Mouse (Mus musculus) forebrain, embryonic 12.5 days (tissue): Measurements from ENCODE around the gene Ankrd13b. TPM values are rescaled to one million over a fixed set of nuclear protein-coding genes. Genes with fewer than 3 reads are reported as not detected.

Source experiments
- ATAC-seq: fragments of 200-750 bp; cut with Nextera tagmentation; 2 replicates; pipeline ENCODE4 v1.8.0; 2017; ENCODE audit warnings: moderate TSS enrichment; ENCODE audit not compliant: low FRiP score
- H3K27ac ChIP-seq: fragments of 300-500 bp; sonication (generic); 2 replicates; pipeline ENCODE4 v1.5.1; 2016; ENCODE audit warnings: mild to moderate bottlenecking
- H3K27me3 ChIP-seq: fragments of 300-500 bp; sonication (generic); 2 replicates; pipeline ENCODE4 v1.6.1; 2016; ENCODE audit warnings: mild to moderate bottlenecking
- H3K36me3 ChIP-seq: fragments of 300-500 bp; sonication (generic); replicated peaks from 2 replicates; pipeline ENCODE4 v1.6.1; 2016; ENCODE audit warnings: mild to moderate bottlenecking
- H3K4me1 ChIP-seq: fragments of 300-500 bp; sonication (generic); 2 replicates; pipeline ENCODE4 v1.6.1; 2016
- H3K4me2 ChIP-seq: fragments of 300-500 bp; sonication (generic); 2 replicates; pipeline ENCODE4 v1.6.1; 2016; ENCODE audit warnings: mild to moderate bottlenecking, moderate library complexity
- H3K4me3 ChIP-seq: fragments of 300-500 bp; sonication (generic); replicated peaks from 2 replicates; pipeline ENCODE4 v1.5.1; 2016; ENCODE audit warnings: mild to moderate bottlenecking
- H3K9ac ChIP-seq: fragments of 300-500 bp; sonication (generic); 2 replicates; pipeline ENCODE4 v1.6.1; 2016; ENCODE audit warnings: mild to moderate bottlenecking
- H3K9me3 ChIP-seq: fragments of 300-500 bp; sonication (generic); 2 replicates; pipeline ENCODE4 v1.6.1; 2016
- WGBS: fragments of 180-500 bp; shearing (Covaris S2); methylation state at CpG from one replicate; pipeline ENCODE4 v1.1.7; 2016; 5-methylcytosine and 5-hydroxymethylcytosine counted together
- polyA plus RNA-seq: library from polyadenylated mRNA; unstranded; fragments of >200 nt; fragmentation: Nextera tagmentation; extraction: Ambion mirVana; gene quantifications from 2 replicates; pipeline ENCODE4 v1.2.1, GENCODE M21; 2016

Ankrd13b gene
- polyA plus RNA-seq, 1 experiment from 2014 or later, result 25.1 TPM

DNA sequence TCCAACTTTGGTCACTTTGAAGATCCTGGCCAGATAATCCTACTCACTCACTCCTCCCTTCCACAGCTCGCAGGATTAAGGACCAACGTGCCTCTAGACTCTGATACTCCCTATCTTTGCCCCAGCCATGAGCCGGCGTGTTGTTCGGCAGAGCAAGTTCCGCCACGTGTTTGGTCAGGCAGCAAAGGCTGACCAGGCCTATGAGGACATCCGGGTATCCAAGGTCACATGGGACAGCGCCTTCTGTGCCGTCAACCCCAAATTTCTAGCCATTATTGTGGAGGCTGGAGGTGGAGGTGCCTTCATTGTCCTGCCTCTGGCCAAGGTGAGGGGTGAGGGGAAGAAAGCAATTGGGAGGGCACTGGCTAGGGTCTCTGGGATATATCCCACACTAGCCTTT, 25.7 kb downstream of the Ankrd13b start:
- Histone ChIP-seq H3K9me3 (no peaks in the 10 kb centered on the region), H3K9ac (no peak overlapping the region), H3K4me2 (no peak overlapping the region), H3K27ac (no peak overlapping the region), H3K4me1 (peaks cover 21% of the 10 kb centered on the region), H3K36me3 (no peaks in the 10 kb centered on the region), H3K4me3 (no peak overlapping the region), H3K27me3 (peaks cover 85% of the 10 kb centered on the region)
- no peak for ATAC-seq
- WGBS, result 71% methylated on average over 10 of the region's 10 CpGs

DNA sequence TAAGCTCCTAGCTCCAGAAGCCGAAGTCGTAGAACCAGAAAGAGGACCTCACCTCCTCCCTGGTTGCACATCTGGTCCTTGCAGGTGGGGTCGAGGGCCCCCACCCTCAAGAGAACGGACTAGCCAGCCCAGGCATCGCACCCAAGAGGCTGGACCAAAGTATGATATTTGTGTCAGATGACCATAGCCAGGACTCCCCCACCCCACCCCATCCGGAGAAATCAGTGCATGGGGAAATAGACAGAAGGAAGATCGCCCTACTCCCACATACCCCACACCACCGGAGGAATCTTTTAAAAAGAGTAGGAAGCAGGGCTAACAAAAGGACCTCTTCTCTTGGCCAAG, 26.4 kb downstream of the Ankrd13b start:
- ATAC-seq, result no peak
- no peaks in the 10 kb centered on the region for H3K36me3 ChIP-seq
- H3K4me1 ChIP-seq, result peaks cover 21% of the 10 kb centered on the region
- WGBS, result 43% methylated on average over 8 of the region's 8 CpGs
- H3K4me2 ChIP-seq, result peak overlapping the region; percentile 100
- H3K9me3 ChIP-seq, result no peaks in the 10 kb centered on the region
- H3K27me3 ChIP-seq, result peaks cover 78% of the 10 kb centered on the region
- no peak overlapping the region for H3K9ac ChIP-seq
- H3K27ac ChIP-seq, result no peak overlapping the region
- peak overlapping the region; percentile 51; the same call in 1 of the 2 replicates for H3K4me3 ChIP-seq

DNA sequence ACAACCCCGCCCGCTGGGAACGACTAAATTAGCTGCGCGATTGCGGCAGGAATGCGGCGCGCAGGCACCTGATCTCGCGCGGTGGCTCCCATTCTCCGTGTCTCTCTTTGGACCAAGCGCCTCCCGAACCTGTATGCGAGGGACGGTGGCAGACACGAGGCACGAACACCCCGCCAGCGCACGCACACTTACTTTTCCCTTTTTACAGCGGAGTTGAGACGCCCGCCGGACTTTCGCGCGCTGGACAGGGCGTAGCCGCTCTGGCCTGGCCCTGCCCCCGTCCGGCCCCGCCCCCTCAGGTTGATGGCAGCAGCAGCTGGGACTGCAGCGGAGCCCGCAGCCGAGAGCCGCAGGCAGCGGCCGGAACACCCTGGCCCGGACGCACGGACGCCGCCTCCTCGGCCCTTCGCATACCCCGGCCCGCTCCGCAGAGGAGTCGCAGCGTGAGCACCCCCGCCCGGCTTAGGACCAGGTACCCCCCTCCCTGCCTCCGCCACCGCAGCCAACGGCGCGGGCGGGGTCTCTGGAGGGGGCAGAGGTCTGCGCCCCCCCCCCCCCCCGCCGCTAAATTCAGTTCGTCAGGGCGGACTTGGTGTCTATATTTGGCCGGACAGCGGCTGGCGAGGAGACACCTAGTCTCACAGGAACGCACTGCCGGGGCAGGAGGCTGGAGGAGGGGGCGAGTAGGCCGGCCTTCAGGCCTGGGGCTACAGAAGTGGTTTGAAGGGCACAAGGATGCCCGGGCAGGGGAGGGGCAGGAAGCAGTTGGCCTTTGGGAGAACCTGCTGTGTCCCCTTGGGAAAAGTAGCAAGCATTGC, 27.0 kb downstream of the Ankrd13b start, which contains the start of gene Coro6:
TSS of gene Coro6 (plus strand) at position 129 of the 818 bp plus-strand sequence.
- Histone ChIP-seq H3K4me3 (peak within 1 kb of the TSS; percentile 51), H3K27me3 (peaks cover 73% of the 10 kb centered on the region), H3K9ac (peak within 1 kb of the TSS; percentile 61), H3K27ac (no peak within 1 kb of the TSS), H3K36me3 (0 out of 2 replicates have a peak, but pooled peaks cover 4% of the 10 kb centered on the region), H3K4me1 (peaks cover 15% of the 10 kb centered on the region), H3K9me3 (no peaks in the 10 kb centered on the region), H3K4me2 (peak within 1 kb of the TSS; percentile 100)
- peak; percentile 74 for ATAC-seq
- WGBS, result under 1% methylated on average over 63 of the region's 73 CpGs

DNA sequence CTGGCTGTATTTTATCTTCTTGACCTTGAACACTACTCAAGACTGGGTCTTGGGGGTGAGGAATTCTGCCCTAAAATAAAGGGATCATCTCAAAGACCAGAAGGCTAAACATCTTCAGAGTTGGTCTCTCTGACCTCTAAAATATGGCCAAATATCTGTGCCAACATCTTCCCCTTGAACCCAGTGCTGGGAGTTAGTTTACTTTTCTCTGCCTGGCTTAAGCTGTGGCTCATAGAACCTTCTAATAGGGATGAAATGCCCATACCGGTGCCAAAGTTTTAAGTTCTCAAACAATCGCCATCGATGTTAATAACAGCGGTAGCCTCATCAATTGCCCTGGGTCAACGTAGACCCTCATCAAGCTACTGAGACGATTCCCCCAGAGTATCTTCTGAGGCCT, 27.6 kb downstream of the Ankrd13b start:
- H3K4me1 ChIP-seq, result peaks cover 15% of the 10 kb centered on the region
- no peak for ATAC-seq
- no peaks in the 10 kb centered on the region for H3K9me3 ChIP-seq
- 6% methylated on average over 6 of the region's 6 CpGs for WGBS
- H3K4me2 ChIP-seq, result peak overlapping the region; percentile 100
- peaks cover 66% of the 10 kb centered on the region for H3K27me3 ChIP-seq
- H3K9ac ChIP-seq, result peak overlapping the region; percentile 61
- H3K27ac ChIP-seq, result no peak overlapping the region
- H3K36me3 ChIP-seq, result 0 out of 2 replicates have a peak, but pooled peaks cover 5% of the 10 kb centered on the region
- H3K4me3 ChIP-seq, result peak overlapping the region; percentile 51

- WGBS, result 90% methylated on average over 6 of the region's 6 CpGs
- Histone ChIP-seq H3K4me2 (no peak overlapping the region), H3K27me3 (peaks cover 17% of the 10 kb centered on the region), H3K9ac (no peak overlapping the region), H3K9me3 (no peaks in the 10 kb centered on the region), H3K4me1 (peaks cover 2% of the 10 kb centered on the region), H3K36me3 (peaks cover 30% of the 10 kb centered on the region), H3K4me3 (no peak overlapping the region), H3K27ac (no peak overlapping the region)
- no peak for ATAC-seq
These were observed 32.6 kb downstream of the Ankrd13b start for GRCm38 (mm10) chr11:77456866-77457265.

DNA sequence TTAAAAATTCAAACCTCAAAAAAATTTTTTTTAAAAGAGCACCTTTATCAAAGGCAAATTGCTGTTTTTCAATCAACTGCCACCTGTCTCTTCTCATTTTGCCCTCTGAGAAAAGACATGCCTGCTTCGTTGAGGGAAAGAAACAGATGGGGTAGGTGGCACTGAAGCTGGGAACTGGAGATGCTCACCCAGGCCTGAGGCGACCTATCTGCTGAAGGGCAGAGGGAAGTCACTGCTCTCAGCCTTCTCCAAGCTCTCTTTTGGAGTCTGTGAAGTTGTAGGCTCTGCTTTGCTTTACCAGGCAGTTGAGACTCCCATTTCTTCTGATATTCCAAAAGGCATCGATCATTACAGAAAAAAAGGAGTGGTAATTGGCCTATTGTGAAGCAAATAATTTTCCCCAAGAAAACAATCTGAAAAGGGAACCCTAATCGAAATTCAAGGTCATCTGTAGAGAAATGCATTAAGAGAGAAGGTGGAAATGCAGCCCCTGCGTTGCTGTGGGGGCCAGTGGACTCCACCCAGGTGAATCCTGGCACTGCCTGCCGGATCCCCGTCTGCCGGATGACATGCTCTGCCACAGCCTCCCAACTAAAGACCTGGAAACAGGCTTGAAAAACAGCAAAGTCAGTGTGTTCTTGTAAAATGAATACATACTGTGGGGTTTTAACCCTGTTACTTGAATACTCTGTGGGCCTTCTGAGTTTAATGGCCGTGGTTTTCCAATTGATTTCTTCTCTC, 33.5 kb downstream of the Ankrd13b start:
- H3K4me2 ChIP-seq, result no peak overlapping the region
- no peak overlapping the region for H3K4me3 ChIP-seq
- no peak overlapping the region for H3K9ac ChIP-seq
- ATAC-seq, result no peak
- H3K27ac ChIP-seq, result no peak overlapping the region
- WGBS, result 91% methylated on average over 9 of the region's 9 CpGs
- H3K36me3 ChIP-seq, result peaks cover 31% of the 10 kb centered on the region
- H3K9me3 ChIP-seq, result no peaks in the 10 kb centered on the region
- H3K27me3 ChIP-seq, result peaks cover 8% of the 10 kb centered on the region
- no peaks in the 10 kb centered on the region for H3K4me1 ChIP-seq

- H3K4me2 ChIP-seq, result no peak overlapping the region
- no peak overlapping the region for H3K4me3 ChIP-seq
- no peaks in the 10 kb centered on the region for H3K27me3 ChIP-seq
- peaks cover 49% of the 10 kb centered on the region for H3K36me3 ChIP-seq
- H3K9me3 ChIP-seq, result no peaks in the 10 kb centered on the region
- WGBS, result 94% methylated on average over 2 of the region's 2 CpGs
- no peak overlapping the region for H3K27ac ChIP-seq
- H3K4me1 ChIP-seq, result no peaks in the 10 kb centered on the region
- H3K9ac ChIP-seq, result no peak overlapping the region
- no peak for ATAC-seq
These were observed 36.1 kb downstream of the Ankrd13b start for GRCm38 (mm10) chr11:77453388-77453787.

DNA sequence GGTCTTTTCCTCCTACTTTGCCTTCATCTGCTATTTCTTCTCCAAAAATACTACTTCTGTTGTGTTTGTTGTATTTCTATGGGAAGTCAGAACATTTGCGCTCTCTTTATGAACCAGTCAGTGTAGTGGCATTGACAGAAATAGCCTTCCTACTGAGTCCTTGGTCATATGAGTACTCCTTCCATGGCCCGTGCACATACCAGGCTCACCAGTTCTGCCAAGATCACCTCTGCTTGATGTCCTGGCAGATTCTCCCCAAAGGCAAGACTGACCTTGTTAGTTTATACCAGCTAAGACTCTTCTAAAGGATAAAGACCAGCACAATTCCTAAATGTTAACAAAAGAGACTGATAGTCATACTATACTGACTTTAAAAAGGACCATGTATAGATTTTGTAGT, 37.8 kb downstream of the Ankrd13b start:
- Histone ChIP-seq H3K4me1 (no peaks in the 10 kb centered on the region), H3K36me3 (peaks cover 45% of the 10 kb centered on the region)

DNA sequence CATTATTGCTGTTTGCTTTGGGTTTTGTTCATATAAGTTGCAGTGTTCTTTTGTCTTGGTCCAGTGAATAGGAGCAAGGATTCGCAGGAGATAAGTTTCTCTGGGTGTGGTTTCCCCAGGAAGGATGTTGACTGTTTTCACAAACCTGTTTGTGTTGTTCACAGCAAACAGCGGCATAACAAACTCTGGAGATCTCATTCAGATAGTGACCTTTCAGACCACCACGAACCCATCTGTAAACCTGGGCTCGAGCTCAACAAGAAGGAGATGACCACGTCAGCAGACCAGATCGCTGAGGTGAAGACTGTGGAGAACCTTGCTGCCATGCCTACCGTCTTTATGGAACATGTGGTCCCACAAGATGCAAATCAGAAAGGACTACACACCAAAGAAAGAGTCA, 40.3 kb downstream of the Ankrd13b start:
- no peak for ATAC-seq
- no peaks in the 10 kb centered on the region for H3K9me3 ChIP-seq
- no peaks in the 10 kb centered on the region for H3K27me3 ChIP-seq
- no peak overlapping the region for H3K4me2 ChIP-seq
- no peaks in the 10 kb centered on the region for H3K4me1 ChIP-seq
- H3K9ac ChIP-seq, result no peak overlapping the region
- H3K27ac ChIP-seq, result no peak overlapping the region
- H3K4me3 ChIP-seq, result no peak overlapping the region
- 94% methylated on average over 7 of the region's 7 CpGs for WGBS
- peaks cover 32% of the 10 kb centered on the region for H3K36me3 ChIP-seq

More for the DNA sequence above, 37.8 kb downstream of the Ankrd13b start:
- Histone ChIP-seq H3K27me3 (no peaks in the 10 kb centered on the region), H3K4me3 (no peak overlapping the region), H3K27ac (no peak overlapping the region), H3K4me2 (no peak overlapping the region), H3K9me3 (no peaks in the 10 kb centered on the region), H3K9ac (no peak overlapping the region)
- no peak for ATAC-seq
- WGBS, result 97% methylated on average over 2 of the region's 2 CpGs

- WGBS, result 64% methylated on average over 6 of the region's 6 CpGs
- Histone ChIP-seq H3K36me3 (peaks cover 34% of the 10 kb centered on the region), H3K4me2 (no peak overlapping the region)
These were observed 42.8 kb downstream of the Ankrd13b start for GRCm38 (mm10) chr11:77446628-77447041.

DNA sequence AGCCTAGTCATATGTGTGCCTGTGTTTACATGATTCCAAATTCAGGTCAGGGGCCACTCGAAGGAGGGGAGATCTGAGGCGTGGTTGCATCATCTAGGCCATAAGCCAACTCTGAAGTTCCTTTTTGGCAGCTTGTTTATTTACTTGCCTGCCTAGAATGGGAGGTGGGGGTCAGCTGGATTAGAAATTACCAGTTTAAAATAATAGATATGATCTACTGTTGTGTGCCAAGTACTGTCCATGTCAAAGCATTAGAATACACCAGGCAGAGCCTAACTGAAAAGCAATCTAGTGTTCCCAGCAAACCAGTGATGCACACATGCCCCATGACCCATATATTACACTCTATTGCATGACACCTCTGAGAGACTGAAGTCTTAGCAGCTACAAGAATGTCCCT, 44.5 kb downstream of the Ankrd13b start:
- Histone ChIP-seq H3K9ac (no peak overlapping the region), H3K27me3 (no peaks in the 10 kb centered on the region), H3K36me3 (peaks cover 38% of the 10 kb centered on the region), H3K9me3 (no peaks in the 10 kb centered on the region), H3K4me2 (no peak overlapping the region), H3K4me3 (no peak overlapping the region), H3K27ac (no peak overlapping the region), H3K4me1 (no peaks in the 10 kb centered on the region)
- 87% methylated on average over 2 of the region's 2 CpGs for WGBS
- no peak for ATAC-seq

More at GRCm38 (mm10) chr11:77446628-77447041, 42.8 kb downstream of the Ankrd13b start:
- Histone ChIP-seq H3K4me3 (no peak overlapping the region), H3K4me1 (no peaks in the 10 kb centered on the region), H3K9ac (no peak overlapping the region), H3K27me3 (no peaks in the 10 kb centered on the region), H3K27ac (no peak overlapping the region), H3K9me3 (no peaks in the 10 kb centered on the region)
- ATAC-seq, result no peak
